Mouse (Mus musculus): Measurements from ENCODE around the gene Mymx. TPM values are rescaled to one million over a fixed set of nuclear protein-coding genes. Genes with fewer than 3 reads are reported as not detected.

Mymx gene
- polyA plus RNA-seq, 2 experiments, result 37.8 to 53.5 TPM

DNA sequence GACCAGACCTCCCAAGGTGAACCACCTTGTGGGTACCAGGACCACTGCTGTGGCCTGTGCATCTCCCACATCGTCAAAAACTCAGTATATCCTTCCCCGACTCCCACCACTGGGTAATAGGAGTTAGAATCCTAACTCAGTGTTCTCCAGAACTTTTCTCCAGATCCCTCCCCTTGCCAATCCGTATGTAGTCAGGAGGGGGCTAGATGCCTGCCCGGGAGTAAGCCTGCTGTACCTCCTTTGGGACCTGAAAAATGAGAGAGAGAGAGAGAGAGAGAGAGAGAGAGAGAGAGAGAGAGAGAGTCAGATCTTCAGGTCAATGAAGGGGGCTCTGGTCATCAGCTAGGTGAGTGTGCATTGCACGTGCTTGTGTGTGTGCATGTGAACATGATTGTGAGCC is 32.1 kb upstream of the Mymx start:
- no peaks in the 10 kb centered on the region for H3K9me3 ChIP-seq (ENCODE audit: control insufficient read depth, low read length)
- H3K27me3 ChIP-seq (ENCODE audit: control insufficient read depth, insufficient read depth, low read length), result no peaks in the 10 kb centered on the region
- TF ChIP-seq POLR2A (IDR thresholded peaks at IDR 0.05; ENCODE audit: borderline replicate concordance, extremely low read depth, insufficient read depth, insufficient read length), result no peak
- H3K36me3 ChIP-seq (ENCODE audit: control insufficient read depth, insufficient read depth, low read length), result no peaks in the 10 kb centered on the region
- DNase-seq (ENCODE audit: low spot score) (no peak), ATAC-seq (ENCODE audit: low FRiP score, low read depth) (no peak)
- WGBS, result 80% methylated on average over 5 of the region's 5 CpGs
- no peak overlapping the region for H3K4me2 ChIP-seq (replicated peaks; ENCODE audit: low read depth, low read length, severe bottlenecking)
- H3K9ac ChIP-seq (ENCODE audit: low read depth, low read length, severe bottlenecking), result no peak overlapping the region
- H3K4me3 ChIP-seq (replicated peaks; ENCODE audit: low read length), result no peak overlapping the region
- no peak overlapping the region for H3K27ac ChIP-seq (replicated peaks; ENCODE audit: low read depth, low read length)
- peaks cover 8% of the 10 kb centered on the region; the same call in 1 of the 2 replicates for H3K4me1 ChIP-seq (ENCODE audit: control insufficient read depth, insufficient read depth, low read length)

- Histone ChIP-seq H3K27me3 (ENCODE audit: control insufficient read depth, insufficient read depth, low read length) (no peaks in the 10 kb centered on the region), H3K9ac (ENCODE audit: low read depth, low read length, severe bottlenecking) (no peak overlapping the region), H3K36me3 (ENCODE audit: control insufficient read depth, insufficient read depth, low read length) (no peaks in the 10 kb centered on the region), H3K4me2 (replicated peaks; ENCODE audit: low read depth, low read length, severe bottlenecking) (no peak overlapping the region), H3K4me3 (replicated peaks; ENCODE audit: low read length) (no peak overlapping the region), H3K27ac (replicated peaks; ENCODE audit: low read depth, low read length) (no peak overlapping the region), H3K4me1 (ENCODE audit: control insufficient read depth, insufficient read depth, low read length) (peaks cover 8% of the 10 kb centered on the region; the same call in 1 of the 2 replicates), H3K9me3 (ENCODE audit: control insufficient read depth, low read length) (no peaks in the 10 kb centered on the region)
- no peak for TF ChIP-seq POLR2A (IDR thresholded peaks at IDR 0.05; ENCODE audit: borderline replicate concordance, extremely low read depth, insufficient read depth, insufficient read length)
- no peak for ATAC-seq (ENCODE audit: low FRiP score, low read depth)
- 73% methylated on average over 6 of the region's 6 CpGs for WGBS
- DNase-seq (ENCODE audit: low spot score), result no peak
Observed at GRCm38 (mm10) chr17:45631940-45632339, 30.0 kb upstream of the Mymx start.

- Histone ChIP-seq H3K36me3 (ENCODE audit: control insufficient read depth, insufficient read depth, low read length) (no peaks in the 10 kb centered on the region), H3K27me3 (ENCODE audit: control insufficient read depth, insufficient read depth, low read length) (no peaks in the 10 kb centered on the region), H3K4me2 (replicated peaks; ENCODE audit: low read depth, low read length, severe bottlenecking) (peak overlapping the region; percentile 76), H3K4me1 (ENCODE audit: control insufficient read depth, insufficient read depth, low read length) (peaks cover 11% of the 10 kb centered on the region; the same call in 1 of the 2 replicates), H3K9me3 (ENCODE audit: control insufficient read depth, low read length) (no peaks in the 10 kb centered on the region), H3K4me3 (replicated peaks; ENCODE audit: low read length) (no peak overlapping the region), H3K9ac (ENCODE audit: low read depth, low read length, severe bottlenecking) (no peak overlapping the region; the same call in 1 of the 2 replicates), H3K27ac (replicated peaks; ENCODE audit: low read depth, low read length) (no peak overlapping the region)
- DNase-seq (ENCODE audit: low spot score) (no peak), ATAC-seq (ENCODE audit: low FRiP score, low read depth) (no peak)
- no peak for TF ChIP-seq POLR2A (IDR thresholded peaks at IDR 0.05; ENCODE audit: borderline replicate concordance, extremely low read depth, insufficient read depth, insufficient read length)
- WGBS, result 55% methylated on average over 3 of the region's 3 CpGs
Observed at GRCm38 (mm10) chr17:45630992-45631391, 29.1 kb upstream of the Mymx start.

GRCm38 (mm10) chr17:45629861-45630694 is 28.2 kb upstream of the Mymx start:
- no peak overlapping the region for H3K27ac ChIP-seq (replicated peaks; ENCODE audit: low read depth, low read length)
- DNase-seq (ENCODE audit: low spot score) (peak; percentile 71), ATAC-seq (ENCODE audit: low FRiP score, low read depth) (peak; percentile 69)
- H3K9ac ChIP-seq (ENCODE audit: low read depth, low read length, severe bottlenecking), result peak overlapping the region; percentile 48
- H3K9me3 ChIP-seq (ENCODE audit: control insufficient read depth, low read length), result no peaks in the 10 kb centered on the region
- H3K4me3 ChIP-seq (replicated peaks; ENCODE audit: low read length), result peak overlapping the region; percentile 39
- 2% methylated on average over 34 of the region's 34 CpGs for WGBS
- no peak for TF ChIP-seq POLR2A (IDR thresholded peaks at IDR 0.05; ENCODE audit: borderline replicate concordance, extremely low read depth, insufficient read depth, insufficient read length)
- H3K36me3 ChIP-seq (ENCODE audit: control insufficient read depth, insufficient read depth, low read length), result no peaks in the 10 kb centered on the region
- H3K4me2 ChIP-seq (replicated peaks; ENCODE audit: low read depth, low read length, severe bottlenecking), result peak overlapping the region; percentile 76
- H3K4me1 ChIP-seq (ENCODE audit: control insufficient read depth, insufficient read depth, low read length), result peaks cover 11% of the 10 kb centered on the region; the same call in 1 of the 2 replicates
- H3K27me3 ChIP-seq (ENCODE audit: control insufficient read depth, insufficient read depth, low read length), result no peaks in the 10 kb centered on the region

DNA sequence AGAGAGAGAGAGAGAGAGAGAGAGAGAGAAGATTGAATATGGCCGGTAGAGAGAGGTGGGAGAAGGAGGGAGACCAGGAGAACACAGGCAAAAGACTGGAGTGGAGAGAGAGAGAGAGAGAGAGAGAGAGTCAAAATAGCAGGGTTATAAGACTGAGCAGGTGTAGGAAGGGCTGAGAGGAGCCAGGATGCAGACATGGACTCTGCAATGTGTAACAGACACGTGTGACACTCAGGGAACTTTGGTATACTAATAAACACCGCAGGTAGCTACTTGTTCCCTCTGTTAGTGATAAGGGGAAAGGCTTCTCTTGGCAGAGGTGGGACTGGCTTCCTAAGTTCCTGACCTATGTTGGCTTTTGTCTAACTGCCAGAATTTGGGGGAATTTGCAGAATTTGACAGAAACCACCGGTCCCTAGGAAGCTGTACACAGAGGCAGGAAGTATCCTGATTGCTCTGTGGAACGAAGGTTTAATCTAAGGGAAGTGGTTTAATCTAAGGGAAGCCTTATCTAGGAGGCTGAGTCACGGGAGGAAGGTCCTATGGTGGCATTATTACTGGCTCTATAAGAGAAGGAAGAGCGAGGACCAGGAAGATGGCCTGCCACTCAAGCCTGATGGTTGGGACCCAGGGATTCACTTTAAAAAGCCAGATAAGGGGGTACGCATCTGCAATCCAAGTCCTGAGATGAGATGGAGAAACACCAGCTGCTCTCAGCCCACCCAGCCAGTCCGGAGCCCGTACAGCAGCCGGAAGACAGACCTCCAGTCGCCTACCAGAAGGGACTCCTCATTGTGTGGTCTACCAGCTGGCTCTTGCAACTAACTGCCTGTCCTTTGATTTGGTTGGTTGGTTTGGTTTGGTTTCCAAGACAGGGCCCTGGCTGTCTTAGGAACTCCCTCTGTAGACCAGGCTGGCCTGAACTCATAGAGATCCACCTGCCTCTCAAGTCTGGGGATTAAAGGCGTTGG is 27.3 kb upstream of the Mymx start:
- DNase-seq (ENCODE audit: low spot score), result no peak
- 0 out of 2 replicates have a peak, but pooled peaks have one; percentile 3 for ATAC-seq (ENCODE audit: low FRiP score, low read depth)
- WGBS, result 65% methylated on average over 13 of the region's 13 CpGs
- Histone ChIP-seq H3K4me2 (replicated peaks; ENCODE audit: low read depth, low read length, severe bottlenecking) (peak overlapping the region; percentile 76), H3K9ac (ENCODE audit: low read depth, low read length, severe bottlenecking) (no peak overlapping the region), H3K9me3 (ENCODE audit: control insufficient read depth, low read length) (no peaks in the 10 kb centered on the region), H3K4me1 (ENCODE audit: control insufficient read depth, insufficient read depth, low read length) (peaks cover 11% of the 10 kb centered on the region; the same call in 1 of the 2 replicates), H3K36me3 (ENCODE audit: control insufficient read depth, insufficient read depth, low read length) (no peaks in the 10 kb centered on the region), H3K27me3 (ENCODE audit: control insufficient read depth, insufficient read depth, low read length) (no peaks in the 10 kb centered on the region), H3K4me3 (replicated peaks; ENCODE audit: low read length) (no peak overlapping the region), H3K27ac (replicated peaks; ENCODE audit: low read depth, low read length) (no peak overlapping the region)
- no peak for TF ChIP-seq POLR2A (IDR thresholded peaks at IDR 0.05; ENCODE audit: borderline replicate concordance, extremely low read depth, insufficient read depth, insufficient read length)
